Mouse (Mus musculus) megakaryocyte-erythroid progenitor cell, adult 5-6 weeks (primary cell): ENCODE data around the gene Arsa. TPM values are rescaled to one million over a fixed set of nuclear protein-coding genes. Genes with fewer than 3 reads are reported as not detected.

Experiments
- ATAC-seq: replicated peaks from 2 replicates; pipeline ENCODE4 v1.8.0; 2016; ENCODE audit warnings: mild to moderate bottlenecking, inconsistent platforms; ENCODE audit not compliant: severe bottlenecking, poor library complexity, low FRiP score, low TSS enrichment
- total RNA-seq, 2 experiments: library from RNA; stranded (forward) in 1 of 2; stranded (reverse) in 1 of 2; fragments of 200-1000, 215-1000 nt in 1 of 2; fragments of >200 nt in 1 of 2; fragmentation: Nextera tagmentation in 1 of 2; gene quantifications; 2 replicates each; pipeline ENCODE4 v1.2.3; 2014 to 2017

Gene Arsa
- total RNA-seq, 2 experiments from 2014 or later = 17.4 to 18.3 TPM

DNA sequence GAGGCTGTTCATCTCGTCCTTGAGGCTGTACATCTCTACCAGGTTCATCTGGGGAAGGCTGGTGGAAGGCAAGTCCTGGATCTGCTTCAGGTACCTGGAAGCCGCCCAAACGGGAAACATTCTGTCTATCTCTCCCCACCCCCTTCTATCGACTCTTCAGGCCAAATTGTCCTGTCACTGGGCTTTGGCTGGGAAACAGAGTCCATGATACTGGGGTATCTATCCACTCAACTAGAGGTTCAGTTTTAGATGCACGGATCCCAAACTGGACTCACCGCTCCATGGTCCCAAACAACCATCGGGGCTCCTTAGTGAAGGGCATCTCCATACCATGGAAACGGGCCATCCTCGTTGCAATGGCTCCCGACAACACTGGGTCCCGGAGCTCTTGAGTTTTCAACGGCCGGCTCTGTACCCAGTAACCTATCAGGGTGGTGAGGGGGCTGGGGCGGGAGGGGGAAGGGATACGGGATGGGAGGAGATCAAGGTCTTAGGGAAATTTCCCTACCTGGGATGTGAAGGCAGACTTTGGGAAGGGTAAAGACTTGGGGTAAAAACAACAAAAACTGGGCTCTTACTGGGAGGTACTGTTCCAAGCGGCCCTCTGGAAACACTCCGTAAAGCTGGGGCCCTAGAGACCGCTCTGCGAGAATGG, 49.0 kb downstream of the Arsa start:
- no peak for ATAC-seq

DNA sequence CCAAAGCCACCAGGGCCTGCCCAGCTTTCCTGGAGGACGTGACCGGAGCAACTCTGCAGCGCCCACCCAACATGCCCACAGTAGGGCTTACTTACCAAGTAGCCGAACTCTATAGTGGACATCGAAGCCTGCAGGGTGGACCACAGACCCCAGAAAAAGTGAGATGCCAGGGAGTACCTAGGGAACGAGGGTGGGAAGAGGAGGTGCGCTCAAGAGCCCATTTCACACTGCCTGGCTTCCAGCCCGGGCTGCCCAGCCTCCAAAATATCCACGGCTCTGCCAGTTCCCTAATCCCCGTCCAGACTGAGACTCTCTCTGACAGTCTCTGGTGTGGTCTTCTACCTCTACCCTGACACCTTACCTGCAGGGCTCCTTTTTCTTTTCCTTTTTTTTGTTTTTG, 50.5 kb downstream of the Arsa start:
- ATAC-seq = no peak

DNA sequence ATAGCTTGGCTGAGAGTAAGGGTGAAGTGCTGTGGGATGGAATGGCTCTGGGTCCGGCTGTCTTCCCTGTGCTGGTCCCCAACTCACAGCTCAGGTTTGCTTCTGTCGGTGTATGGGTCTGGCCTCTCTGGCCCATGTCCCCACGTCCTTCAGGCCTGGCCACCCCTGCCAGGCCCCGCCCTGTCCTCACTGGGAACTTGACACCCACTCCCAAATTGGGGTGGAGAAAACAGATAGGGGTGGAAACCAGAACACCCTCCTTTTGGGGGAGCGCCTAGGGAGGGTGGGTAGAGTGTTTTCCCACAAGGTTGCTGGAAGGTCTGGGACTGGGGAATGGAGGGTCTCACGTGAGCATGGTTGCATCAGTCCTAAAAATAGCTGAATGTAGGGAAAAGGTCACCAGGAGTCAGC, 51.5 kb downstream of the Arsa start, which contains the start of gene Cpt1b:
TSS of gene Cpt1b (minus strand) at position 153 of the 411 bp plus-strand sequence.
- no peak for ATAC-seq

DNA sequence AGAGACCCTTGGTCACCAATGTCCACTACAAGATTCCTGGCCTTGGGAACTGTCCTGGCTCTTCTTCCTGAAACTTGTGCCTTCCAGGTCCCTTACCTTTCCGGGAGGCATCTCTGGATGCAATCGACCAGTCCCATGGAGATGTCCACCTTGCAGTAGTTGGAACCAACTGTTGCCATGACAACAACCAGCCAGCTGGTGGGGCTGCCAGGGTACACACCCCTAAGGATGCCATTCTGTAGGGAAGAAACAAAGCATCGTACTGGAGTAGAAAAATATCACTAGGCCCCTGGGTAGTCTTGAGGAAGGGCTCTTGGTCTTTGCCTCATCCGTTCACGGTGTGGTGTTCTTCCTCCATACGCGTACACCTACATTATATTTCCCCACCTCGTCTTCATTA, 52.6 kb downstream of the Arsa start:
- ATAC-seq = no peak

Other genes starting within 250 kb of the Arsa start
- 161 and 193 TPM in 2 replicates for gene Sbf1, start 162.1 kb downstream of the Arsa start, total RNA-seq (2014; fragmentation: Nextera tagmentation)
- gene Sbf1, start 162.1 kb downstream of the Arsa start, total RNA-seq (2017) = 34.6 and 83.9 TPM in 2 replicates
- gene Adm2, start 154.7 kb downstream of the Arsa start, total RNA-seq (2014; fragmentation: Nextera tagmentation) = not detected in 2 replicates
- not detected in 2 replicates for gene Adm2, start 154.7 kb downstream of the Arsa start, total RNA-seq (2017)
- gene Miox, start 143.0 kb downstream of the Arsa start, total RNA-seq (2014; fragmentation: Nextera tagmentation) = not detected in 2 replicates
- gene Miox, start 143.0 kb downstream of the Arsa start, total RNA-seq (2017) = not detected in 2 replicates
- 30.5 and 38.1 TPM in 2 replicates for gene Lmf2, start 121.8 kb downstream of the Arsa start, total RNA-seq (2014; fragmentation: Nextera tagmentation)
- 6.5 and 8.2 TPM in 2 replicates for gene Lmf2, start 121.8 kb downstream of the Arsa start, total RNA-seq (2017)
- 144 and 155 TPM in 2 replicates for gene Ncaph2, start 121.7 kb downstream of the Arsa start, total RNA-seq (2014; fragmentation: Nextera tagmentation)
- gene Ncaph2, start 121.7 kb downstream of the Arsa start, total RNA-seq (2017) = 88.3 and 91.2 TPM in 2 replicates
- 26.1 and 28.3 TPM in 2 replicates for gene Sco2, start 103.6 kb downstream of the Arsa start, total RNA-seq (2014; fragmentation: Nextera tagmentation)
- 12.2 and 17.0 TPM in 2 replicates for gene Sco2, start 103.6 kb downstream of the Arsa start, total RNA-seq (2017)
- gene Tymp, start 100.4 kb downstream of the Arsa start, total RNA-seq (2014; fragmentation: Nextera tagmentation) = not detected in 2 replicates
- gene Tymp, start 100.4 kb downstream of the Arsa start, total RNA-seq (2017) = 0.65 TPM in 1 of 2 replicates, not detected in the other
- 13.9 and 14.0 TPM in 2 replicates for gene Odf3b, start 98.1 kb downstream of the Arsa start, total RNA-seq (2014; fragmentation: Nextera tagmentation)
- 4.7 TPM in 1 of 2 replicates, not detected in the other for gene Odf3b, start 98.1 kb downstream of the Arsa start, total RNA-seq (2017)
- not detected in 2 replicates for gene Klhdc7b, start 92.5 kb downstream of the Arsa start, total RNA-seq (2014; fragmentation: Nextera tagmentation)
- not detected in 2 replicates for gene Klhdc7b, start 92.5 kb downstream of the Arsa start, total RNA-seq (2017)
- not detected in 2 replicates for gene Syce3, start 66.9 kb downstream of the Arsa start, total RNA-seq (2014; fragmentation: Nextera tagmentation)
- gene Syce3, start 66.9 kb downstream of the Arsa start, total RNA-seq (2017) = not detected in 2 replicates
- 2.0 and 3.5 TPM in 2 replicates for gene Cpt1b, start 51.6 kb downstream of the Arsa start, total RNA-seq (2014; fragmentation: Nextera tagmentation)
- 2.0 and 14.6 TPM in 2 replicates for gene Cpt1b, start 51.6 kb downstream of the Arsa start, total RNA-seq (2017)
- 0.70 and 2.8 TPM in 2 replicates for gene C730034F03Rik, start 47.8 kb downstream of the Arsa start, total RNA-seq (2014; fragmentation: Nextera tagmentation)
- gene C730034F03Rik, start 47.8 kb downstream of the Arsa start, total RNA-seq (2017) = 2.0 and 3.1 TPM in 2 replicates
- gene Gm44502, start 47.7 kb downstream of the Arsa start, total RNA-seq (2014; fragmentation: Nextera tagmentation) = not detected in 2 replicates
- gene Gm44502, start 47.7 kb downstream of the Arsa start, total RNA-seq (2017) = 0.57 TPM in 1 of 2 replicates, not detected in the other
- 56.6 and 59.9 TPM in 2 replicates for gene Chkb, start 47.5 kb downstream of the Arsa start, total RNA-seq (2014; fragmentation: Nextera tagmentation)
- 14.5 and 14.9 TPM in 2 replicates for gene Chkb, start 47.5 kb downstream of the Arsa start, total RNA-seq (2017)
- not detected in 2 replicates for gene Mapk8ip2, start 23.5 kb downstream of the Arsa start, total RNA-seq (2014; fragmentation: Nextera tagmentation)
- not detected in 2 replicates for gene Mapk8ip2, start 23.5 kb downstream of the Arsa start, total RNA-seq (2017)
- 77.1 and 87.3 TPM in 2 replicates for gene Shank3, start 22.2 kb upstream of the Arsa start, total RNA-seq (2014; fragmentation: Nextera tagmentation)
- 11.8 and 48.9 TPM in 2 replicates for gene Shank3, start 22.2 kb upstream of the Arsa start, total RNA-seq (2017)
- gene Acr, start 90.9 kb upstream of the Arsa start, total RNA-seq (2014; fragmentation: Nextera tagmentation) = 1.3 and 4.0 TPM in 2 replicates
- not detected in 2 replicates for gene Acr, start 90.9 kb upstream of the Arsa start, total RNA-seq (2017)
- 11.1 and 16.6 TPM in 2 replicates for gene Rabl2, start 114.5 kb upstream of the Arsa start, total RNA-seq (2014; fragmentation: Nextera tagmentation)
- gene Rabl2, start 114.5 kb upstream of the Arsa start, total RNA-seq (2017) = 8.4 and 11.7 TPM in 2 replicates